Mouse (Mus musculus) 3T3-L1 (cell line): ENCODE measurements around the gene Gm3233.
"Not testable (repeated sequence)": the region's sequence is repeated elsewhere in the genome, so short reads cannot be mapped to it uniquely, and the experiment has no call there.

ENCODE experiments used
- DNase-seq: peaks from one replicate; pipeline ENCODE4 v3.0.0-alpha.2; 2015; ENCODE audit warnings: low read depth, low spot score

Gene Gm3233

DNA sequence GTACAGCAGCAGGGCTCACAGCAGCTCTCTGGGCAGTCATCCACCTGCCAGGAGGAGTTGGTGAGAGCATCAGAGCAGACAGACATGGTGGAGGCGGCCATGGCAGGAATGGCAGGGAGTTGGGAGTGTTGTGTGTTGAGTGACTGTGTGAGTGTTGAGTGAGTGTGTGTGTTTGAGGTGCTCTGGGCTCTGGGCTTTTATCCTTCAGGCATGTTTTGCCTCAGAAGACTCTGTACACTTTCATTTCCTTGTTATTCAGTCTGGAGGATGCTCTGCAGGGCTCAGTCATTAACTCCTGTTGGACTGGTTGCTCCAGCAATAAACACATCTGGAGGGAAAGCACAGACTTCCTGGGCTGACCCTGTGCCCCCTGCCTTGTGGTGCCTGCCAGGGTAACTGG is at the start of gene Gm3233:
Gene Gm3233 (minus strand): TSS at position 101 of the 400 bp plus-strand sequence.
- DNase-seq: not testable (repeated sequence)

DNA sequence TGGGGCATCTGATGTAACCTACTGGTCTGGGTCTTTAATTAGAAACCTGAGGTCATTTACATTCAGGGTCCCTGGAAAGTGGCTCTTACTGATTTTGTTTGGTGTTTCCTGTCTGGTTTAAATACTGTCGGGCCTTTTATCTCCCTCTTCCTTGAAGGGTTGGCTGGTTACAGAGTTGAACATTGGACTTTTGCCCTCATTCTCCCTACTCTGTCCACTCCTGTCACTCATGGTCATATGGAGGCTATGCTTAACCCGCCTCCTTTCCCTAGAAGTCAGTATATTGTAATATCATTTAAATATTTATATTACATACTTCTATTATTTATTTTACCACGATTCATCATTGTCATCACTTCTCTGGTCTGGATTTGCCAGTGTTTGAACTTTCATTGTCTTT is 44.6 kb upstream of the Gm3233 start:
- no peak for DNase-seq

DNA sequence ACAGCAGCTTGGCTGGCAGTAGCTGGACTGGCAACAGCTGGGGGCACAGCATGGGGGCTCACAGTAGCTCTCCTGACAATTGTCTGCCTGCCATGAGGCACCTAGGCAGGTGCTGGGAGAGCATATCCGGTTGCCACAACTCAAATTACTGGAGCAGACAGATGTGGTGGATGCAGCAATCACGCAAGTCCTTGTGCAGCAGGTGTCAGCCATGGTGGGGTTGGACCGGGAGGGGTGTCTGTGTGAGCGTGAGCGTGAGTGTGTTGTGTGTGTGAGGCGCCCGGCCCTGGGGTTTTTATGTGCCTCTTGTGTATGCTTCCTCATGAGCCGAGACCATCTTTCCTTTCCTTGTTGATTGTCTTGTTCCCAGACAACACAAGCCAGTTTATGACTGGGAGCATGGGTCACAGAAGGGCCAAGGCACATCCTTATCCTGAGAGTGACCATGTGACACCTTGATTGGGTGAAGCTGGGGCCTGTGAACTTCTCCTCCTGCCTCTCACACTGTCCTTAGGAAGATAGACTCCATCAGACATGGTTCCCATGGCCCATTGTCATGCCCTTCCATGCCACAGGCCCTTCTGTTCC is 39.5 kb upstream of the Gm3233 start, which contains the start of gene Gm19668:
Gene Gm19668 (minus strand): TSS at position 213 of the 588 bp plus-strand sequence.
- DNase-seq: no peak

DNA sequence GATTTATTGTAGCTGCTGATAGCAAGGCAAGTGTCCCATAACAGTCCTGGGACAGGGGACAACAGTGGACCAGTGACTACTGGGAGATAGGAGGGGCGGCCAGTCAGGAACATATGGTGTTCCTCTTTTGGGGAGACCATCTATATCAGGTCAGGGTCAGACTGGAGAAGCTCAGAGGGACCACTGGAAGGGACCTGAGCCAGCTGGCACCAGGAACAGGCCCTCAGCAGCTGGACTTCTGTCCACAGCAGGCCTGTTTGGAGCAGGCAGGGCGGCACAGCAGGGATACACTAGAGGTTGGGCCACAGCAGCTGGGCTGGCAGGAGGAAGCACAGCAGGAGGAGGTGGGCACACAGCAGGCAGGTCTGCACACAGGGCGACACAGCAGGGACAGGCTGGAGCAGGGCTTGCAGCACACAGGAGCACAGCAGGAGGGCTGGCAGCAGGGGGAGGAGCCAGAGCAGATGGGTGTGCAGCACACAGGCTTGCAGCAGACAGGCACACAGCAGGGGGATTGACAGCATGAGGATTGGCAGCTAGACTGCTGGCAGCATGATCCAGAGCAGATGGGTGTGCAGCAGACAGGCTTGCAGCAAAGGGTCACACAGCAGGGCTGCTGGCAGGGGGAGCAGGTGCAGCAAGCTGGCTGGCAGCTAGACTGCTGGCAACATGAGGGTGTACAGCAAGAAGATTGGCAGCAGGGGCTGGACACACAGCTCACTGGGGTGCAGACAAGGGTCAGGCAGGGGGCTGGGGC is 38.9 kb upstream of the Gm3233 start:
- not testable (repeated sequence) for DNase-seq

DNA sequence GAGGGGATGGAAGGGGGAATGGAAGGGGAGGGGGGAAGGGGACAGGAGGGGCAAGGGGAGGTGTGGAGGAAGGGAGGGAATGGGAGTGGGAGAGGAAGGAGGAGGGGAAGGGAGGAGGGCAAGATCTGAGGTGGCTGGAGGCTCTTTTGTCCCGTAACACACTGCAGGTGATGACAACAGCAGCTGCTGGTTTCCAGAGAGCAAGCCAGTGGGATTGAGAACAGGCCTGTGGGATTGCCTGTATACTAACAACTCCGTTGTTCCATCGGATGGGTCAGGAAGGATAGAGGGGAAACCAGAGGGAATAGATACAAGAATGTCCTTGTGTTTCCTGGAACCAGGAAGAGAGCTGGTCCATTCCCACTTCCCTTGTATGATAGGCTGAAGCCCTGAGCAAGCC is 38.2 kb upstream of the Gm3233 start:
- DNase-seq: no peak

DNA sequence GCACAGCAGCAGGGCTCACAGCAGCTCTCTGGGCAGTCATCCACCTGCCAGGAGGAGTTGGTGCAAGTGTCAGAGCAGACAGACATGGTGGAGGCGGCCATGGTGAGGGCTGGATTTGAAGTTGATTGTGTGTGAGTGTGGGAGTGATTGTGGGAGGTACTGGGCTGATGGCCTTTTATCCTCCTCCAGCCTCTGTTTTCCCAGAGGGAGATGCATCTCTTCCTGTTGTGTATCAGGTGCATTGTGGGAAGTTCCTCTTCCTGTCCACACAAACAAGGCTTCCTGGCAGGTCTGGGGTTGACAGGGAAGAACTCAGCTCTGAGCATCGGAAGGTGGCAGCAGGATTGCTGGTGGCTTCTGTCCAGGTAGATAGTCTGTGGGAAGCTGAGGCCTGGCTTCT is 35.5 kb upstream of the Gm3233 start, which contains the start of gene Gm9639:
Gene Gm9639 (minus strand): TSS at position 101 of the 400 bp plus-strand sequence.
- no peak for DNase-seq

DNA sequence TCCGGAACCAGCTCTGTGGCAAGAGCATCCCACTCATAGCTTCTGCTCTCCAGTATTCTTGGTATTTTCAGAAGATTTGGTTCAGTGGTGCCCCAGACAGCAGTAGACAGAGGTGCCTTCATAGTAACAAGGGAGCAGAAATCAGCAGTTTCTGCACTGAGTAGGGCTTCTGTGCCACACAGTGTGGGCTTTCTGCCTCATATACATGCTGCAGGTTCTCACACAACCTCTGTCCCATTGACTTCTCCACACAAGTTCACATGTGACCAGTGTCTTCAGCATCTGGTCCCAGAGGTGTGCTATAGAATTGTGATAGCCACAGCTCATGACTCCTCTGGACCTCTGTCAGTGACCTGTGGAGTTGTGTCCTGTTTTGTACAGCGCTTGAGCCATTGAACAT is 29.1 kb upstream of the Gm3233 start:
- DNase-seq: no peak

DNA sequence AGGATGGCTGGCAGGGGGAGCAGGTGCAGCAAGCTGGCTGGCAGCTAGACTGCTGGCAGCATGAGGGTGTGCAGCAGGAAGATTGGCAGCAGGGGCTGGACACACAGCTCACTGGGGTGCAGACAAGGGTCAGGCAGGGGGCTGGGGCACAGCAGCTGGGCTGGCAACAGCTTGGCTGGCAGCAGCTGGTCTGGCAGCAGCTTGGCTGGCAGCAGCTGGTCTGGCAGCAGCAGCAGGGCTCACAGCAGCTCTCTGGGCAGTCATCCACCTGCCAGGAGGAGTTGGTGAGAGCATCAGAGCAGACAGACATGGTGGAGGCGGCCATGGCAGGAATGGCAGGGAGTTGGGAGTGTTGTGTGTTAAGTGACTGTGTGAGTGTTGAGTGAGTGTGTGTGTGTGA is 28.4 kb upstream of the Gm3233 start, which contains the start of gene Gm7137:
Gene Gm7137 (minus strand): TSS at position 325 of the 400 bp plus-strand sequence.
- DNase-seq: not testable (repeated sequence)

DNA sequence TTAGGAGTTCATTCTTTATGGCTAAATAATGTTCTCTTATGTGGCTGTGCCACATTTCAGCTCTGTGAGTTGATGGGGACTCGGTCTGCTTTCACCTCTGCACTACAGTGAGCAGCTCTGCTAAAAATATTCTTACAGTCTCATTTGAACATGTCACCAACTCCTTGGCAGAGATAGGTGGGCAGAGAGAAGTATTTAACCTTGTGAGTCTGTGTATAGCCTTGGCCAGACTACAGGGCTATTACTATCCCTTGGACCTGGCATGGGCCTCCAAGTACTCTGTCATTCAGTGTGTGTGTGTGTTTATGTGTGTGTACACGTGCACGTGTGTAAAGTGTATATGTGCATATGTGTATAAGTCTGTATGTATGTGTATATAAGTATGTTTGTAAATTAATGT is 23.9 kb upstream of the Gm3233 start:
- DNase-seq: not testable (repeated sequence)

DNA sequence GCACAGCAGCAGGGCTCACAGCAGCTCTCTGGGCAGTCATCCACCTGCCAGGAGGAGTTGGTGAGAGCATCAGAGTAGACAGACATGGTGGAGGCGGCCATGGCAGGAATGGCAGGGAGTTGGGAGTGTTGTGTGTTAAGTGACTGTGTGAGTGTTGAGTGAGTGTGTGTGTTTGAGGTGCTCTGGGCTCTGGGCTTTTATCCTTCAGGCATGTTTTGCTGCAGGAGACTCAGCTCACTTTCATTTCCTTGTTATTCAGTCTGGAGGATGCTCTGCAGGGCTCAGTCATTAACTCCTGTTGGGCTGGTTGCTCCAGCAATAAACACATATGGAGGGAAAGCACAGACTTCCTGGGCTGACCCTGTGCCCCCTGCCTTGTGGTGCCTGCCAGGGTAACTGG is 23.0 kb upstream of the Gm3233 start, which contains the start of gene Gm3250:
Gene Gm3250 (minus strand): TSS at position 101 of the 400 bp plus-strand sequence.
- DNase-seq: not testable (repeated sequence)

DNA sequence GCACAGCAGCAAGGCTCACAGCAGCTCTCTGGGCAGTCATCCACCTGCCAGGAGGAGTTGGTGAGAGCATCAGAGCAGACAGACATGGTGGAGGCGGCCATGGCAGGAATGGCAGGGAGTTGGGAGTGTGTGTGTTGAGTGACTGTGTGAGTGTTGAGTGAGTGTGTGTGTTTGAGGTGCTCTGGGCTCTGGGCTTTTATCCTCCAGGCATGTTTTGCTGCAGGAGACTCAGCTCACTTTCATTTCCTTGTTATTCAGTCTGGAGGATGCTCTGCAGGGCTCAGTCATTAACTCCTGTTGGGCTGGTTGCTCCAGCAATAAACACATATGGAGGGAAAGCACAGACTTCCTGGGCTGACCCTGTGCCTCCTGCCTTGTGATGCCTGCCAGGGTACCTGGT is 17.4 kb upstream of the Gm3233 start, which contains the start of gene Gm7138:
Gene Gm7138 (minus strand): TSS at position 101 of the 400 bp plus-strand sequence.
- DNase-seq: not testable (repeated sequence)

DNA sequence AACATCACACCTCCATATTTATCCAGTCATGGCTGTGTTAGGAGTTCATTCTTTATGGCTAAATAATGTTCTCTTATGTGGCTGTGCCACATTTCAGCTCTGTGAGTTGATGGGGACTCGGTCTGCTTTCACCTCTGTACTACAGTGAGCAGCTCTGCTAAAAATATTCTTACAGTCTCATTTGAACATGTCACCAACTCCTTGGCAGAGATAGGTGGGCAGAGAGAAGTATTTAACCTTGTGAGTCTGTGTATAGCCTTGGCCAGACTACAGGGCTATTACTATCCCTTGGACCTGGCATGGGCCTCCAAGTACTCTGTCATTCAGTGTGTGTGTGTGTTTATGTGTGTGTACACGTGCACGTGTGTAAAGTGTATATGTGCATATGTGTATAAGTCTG is 12.7 kb upstream of the Gm3233 start:
- DNase-seq: not testable (repeated sequence)

DNA sequence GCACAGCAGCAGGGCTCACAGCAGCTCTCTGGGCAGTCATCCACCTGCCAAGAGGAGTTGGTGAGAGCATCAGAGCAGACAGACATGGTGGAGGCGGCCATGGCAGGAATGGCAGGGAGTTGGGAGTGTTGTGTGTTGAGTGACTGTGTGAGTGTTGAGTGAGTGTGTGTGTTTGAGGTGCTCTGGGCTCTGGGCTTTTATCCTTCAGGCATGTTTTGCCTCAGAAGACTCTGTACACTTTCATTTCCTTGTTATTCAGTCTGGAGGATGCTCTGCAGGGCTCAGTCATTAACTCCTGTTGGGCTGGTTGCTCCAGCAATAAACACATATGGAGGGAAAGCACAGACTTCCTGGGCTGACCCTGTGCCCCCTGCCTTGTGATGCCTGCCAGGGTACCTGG is 11.7 kb upstream of the Gm3233 start, which contains the start of gene Gm3238:
Gene Gm3238 (minus strand): TSS at position 101 of the 400 bp plus-strand sequence.
- DNase-seq: not testable (repeated sequence)

DNA sequence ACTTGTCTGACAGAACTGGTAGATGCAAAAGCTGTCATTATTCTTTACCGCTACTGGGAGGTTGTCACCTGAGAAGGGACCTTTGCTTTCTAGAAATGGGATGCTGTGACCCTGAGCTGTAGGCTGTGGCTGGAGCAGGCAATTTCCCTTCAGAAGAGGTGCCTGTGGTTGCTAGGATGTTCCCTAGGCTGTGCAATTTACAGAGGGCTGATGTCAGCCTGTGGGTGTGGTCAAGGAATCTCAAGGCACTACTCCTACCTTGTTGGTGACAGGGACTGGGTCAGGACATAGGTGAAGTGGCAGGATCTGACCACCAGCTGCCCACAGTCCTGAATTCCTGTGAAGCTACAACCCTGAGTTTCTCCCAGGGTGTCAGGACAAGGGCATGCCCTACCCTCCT is 10.2 kb upstream of the Gm3233 start:
- DNase-seq: no peak

DNA sequence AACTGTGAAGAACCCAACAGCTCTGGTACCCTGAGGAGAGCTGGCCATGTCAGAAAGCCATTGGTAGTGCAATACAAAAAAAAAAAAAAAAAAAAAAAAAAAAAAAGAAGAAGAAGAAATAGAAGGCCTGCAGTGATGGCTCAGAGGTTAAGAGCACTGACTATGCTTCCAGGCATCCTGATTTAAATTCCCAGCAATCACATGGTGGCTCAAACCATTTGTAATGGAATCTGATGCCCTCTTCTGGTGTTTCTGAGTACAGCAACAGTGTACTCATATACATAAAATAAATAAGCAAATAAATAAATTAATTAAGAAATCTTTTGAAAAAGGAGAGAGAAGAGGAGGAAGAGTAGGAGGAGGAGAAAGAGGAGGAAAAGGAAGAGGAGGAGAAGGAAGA is 6.0 kb downstream of the Gm3233 start:
- peak; percentile 38 for DNase-seq

DNA sequence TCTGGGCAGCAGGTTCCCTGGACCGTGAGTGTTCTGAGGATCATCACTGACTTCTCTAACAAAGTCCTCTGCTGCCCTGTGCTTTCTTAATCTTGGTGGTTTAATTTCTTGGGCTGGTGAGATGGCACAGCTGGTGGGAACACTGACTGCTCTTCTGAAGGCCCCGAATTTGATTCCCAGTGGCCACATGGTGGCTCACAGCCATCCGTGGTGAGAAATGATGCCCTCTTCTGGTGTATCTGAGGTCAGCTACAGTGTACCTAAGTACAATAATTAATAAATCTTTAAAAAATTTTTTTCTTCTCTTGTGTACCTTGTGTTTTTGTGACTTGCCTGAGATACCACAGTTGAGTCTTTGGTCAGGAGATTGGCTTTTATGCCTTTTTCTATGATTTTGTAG is 7.2 kb downstream of the Gm3233 start:
- DNase-seq: not testable (repeated sequence)

DNA sequence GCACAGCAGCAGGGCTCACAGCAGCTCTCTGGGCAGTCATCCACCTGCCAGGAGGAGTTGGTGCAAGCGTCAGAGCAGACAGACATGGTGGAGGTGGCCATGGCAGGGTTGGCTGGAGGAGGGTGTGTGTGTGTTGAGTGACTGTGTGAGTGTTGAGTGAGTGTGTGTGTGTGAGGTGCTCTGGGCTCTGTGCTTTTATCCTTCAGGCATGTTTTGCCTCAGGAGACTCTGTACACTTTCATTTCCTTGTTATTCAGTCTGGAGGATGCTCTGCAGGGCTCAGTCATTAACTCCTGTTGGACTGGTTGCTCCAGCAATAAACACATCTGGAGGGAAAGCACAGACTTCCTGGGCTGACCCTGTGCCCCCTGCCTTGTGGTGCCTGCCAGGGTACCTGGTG is 8.2 kb downstream of the Gm3233 start, which contains the start of gene Gm9736:
Gene Gm9736 (minus strand): TSS at position 101 of the 400 bp plus-strand sequence.
- not testable (repeated sequence) for DNase-seq

DNA sequence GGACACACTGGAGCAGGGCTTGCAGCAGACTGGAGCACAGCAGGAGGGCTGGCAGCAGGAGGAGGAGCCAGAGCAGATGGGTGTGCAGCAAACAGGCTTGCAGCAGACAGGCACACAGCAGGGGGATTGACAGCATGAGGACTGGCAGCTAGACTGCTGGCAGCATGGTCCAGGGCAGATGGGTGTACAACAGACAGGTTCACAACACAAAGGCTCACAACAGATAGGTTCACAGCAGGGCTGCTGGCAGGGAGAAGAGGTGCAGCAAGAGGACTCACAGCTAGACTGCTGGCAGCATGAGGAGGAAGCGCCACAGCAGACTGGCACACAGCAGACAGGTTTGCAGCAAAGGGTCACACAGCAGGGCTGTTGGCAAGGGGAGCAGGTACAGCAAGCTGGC is 8.8 kb downstream of the Gm3233 start:
- DNase-seq: not testable (repeated sequence)

DNA sequence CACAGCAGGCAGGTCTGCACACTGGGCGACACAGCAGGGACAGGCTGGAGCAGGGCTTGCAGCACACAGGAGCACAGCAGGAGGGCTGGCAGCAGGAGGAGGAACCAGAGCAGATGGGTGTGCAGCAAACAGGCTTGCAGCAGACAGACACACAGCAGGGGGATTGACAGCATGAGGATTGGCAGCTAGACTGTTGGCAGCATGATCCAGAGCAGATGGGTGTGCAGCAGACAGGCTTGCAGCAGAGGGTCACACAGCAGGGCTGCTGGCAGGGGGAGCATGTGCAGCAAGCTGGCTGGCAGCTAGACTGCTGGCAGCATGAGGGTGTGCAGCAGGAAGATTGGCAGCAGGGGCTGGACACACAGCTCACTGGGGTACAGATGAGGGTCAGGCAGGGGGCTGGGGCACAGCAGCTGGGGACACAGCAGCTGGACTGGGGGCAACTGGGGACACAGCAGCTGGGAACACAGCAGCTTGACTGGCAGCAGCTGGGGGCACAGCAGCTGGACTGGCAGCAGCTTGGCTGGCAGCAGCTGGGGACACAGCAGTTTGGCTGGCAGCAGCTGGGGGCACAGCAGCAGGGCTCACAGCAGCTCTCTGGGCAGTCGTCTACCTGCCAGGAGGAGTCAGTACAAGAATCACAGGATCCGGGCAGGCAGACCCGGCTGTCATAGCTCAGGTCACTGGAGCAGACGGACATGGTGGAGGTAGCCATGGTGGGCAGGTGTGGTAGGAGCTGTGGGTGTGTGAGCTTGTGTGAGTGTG is 17.4 kb downstream of the Gm3233 start, which contains the start of gene Gm18596:
Gene Gm18596 (minus strand): TSS at position 715 of the 765 bp plus-strand sequence.
- DNase-seq: not testable (repeated sequence)

DNA sequence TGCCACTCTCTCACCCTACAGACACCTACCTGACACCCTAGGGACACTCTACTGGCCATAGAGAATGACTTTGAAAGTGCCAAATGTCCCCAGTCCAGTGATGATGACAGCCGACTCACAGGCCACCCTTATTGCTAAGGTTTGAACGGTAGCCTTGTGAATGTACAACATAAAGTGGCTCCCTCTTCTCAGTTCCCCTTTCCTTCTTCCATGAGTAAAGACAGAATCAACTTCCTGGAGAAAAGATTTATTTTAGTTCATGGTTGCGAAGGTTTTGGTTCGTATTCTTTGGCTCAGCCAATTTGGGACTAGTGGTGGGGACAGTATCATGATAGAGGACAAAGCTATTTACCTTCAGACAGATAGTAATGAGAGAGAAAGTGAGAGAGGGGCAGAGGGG is 20.6 kb downstream of the Gm3233 start:
- no peak for DNase-seq

DNA sequence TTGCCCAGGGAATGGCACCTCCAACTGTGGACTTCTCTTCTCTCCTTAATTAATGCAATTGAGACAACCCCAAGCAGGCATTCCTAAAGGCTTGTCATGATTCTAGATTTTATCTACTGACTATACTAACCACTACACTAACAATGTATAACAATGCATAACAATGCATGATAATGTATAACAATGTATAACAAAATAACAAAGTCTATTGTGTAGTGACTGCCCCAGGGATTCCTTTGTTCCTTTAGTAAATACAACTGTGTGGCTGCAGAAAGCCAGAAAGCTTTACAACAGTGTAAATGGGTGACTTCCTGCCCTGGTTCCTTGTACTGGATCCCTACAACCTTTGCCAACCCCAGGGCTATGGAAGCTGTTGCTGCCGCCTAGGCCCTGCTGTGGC is 23.6 kb downstream of the Gm3233 start:
- no peak for DNase-seq

DNA sequence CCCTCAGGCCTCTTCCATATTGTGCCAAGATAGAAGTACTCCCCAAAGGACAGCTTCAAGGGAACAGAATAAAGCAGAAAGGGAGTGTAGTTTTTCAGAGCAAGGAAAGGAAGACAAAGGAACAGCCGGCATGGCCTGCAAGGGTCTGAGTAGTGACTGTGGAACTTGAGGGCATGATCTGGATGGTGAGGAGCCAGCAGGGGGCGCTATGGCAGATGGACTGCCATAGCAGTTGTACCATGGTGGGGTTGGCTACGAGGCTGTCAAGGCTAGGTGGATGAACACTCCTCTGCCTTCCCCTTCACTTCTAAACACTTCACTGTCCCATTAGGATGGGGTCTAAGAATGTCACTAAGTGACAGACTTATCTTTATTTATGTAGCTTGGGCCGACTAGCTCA is 30.2 kb downstream of the Gm3233 start:
- peak; percentile 27 for DNase-seq
